Mouse (Mus musculus) naive thymus-derived CD4-positive, alpha-beta T cell, adult 2 months (primary cell): Measurements from ENCODE around the gene Esyt1.

Source experiments
- DNase-seq: peaks from one replicate; pipeline ENCODE4 v3.0.0-alpha.2; 2011; ENCODE audit warnings: low read depth

Esyt1 gene

DNA sequence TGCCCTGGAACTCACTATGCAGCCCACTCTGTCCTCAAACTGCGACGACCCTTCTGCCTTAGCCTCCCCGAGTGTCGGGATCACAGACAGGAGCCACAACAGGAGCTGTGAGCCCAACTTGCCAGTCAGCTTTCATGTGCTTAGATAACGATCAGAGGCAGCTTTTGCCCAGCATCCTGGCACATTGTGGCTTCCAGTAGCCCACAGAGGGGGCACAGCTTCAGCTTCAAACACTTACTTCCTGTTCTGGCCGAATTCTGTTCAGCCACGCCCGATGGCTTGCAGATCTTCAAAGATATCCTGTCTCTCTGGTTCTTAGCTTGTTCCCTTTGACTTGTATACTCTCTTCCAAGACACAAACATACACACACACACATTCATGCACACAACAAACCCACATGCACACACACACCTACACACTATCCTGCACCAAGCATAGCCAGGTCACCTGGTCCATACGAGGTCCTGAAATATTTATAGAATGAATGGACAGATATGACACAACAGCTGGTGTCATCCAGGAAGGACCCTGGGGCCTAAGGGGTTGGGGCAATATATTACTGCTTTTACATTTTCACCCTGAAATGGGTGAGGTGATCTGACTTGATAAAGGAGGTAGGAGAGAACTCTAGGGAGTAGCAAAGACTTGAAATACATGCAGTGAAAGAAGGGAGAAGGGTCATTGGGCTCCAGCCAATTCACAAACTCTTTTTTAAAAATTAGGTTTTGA, 20.9 kb downstream of the Esyt1 start:
- peak; percentile 75 for DNase-seq

DNA sequence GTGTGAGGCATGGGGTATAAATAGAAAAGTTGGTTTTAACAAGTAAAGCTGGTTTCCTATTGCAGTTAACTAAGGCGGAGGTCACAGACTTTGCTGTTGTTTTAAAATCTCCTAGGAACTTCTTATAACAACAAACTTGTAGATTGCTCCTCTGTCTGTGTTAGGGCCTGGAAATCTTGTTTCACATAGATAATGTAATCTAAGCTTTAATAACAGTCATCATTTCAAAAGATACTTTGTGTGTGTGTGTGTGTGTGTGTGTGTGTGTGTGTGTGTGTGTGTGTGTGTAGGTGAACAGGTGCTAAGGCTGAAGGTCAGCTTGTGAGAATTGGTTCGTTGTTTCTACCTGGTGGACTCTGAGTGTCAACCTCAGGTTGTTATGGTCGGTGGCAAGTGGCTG, 21.7 kb downstream of the Esyt1 start:
- DNase-seq = peak; percentile 40

DNA sequence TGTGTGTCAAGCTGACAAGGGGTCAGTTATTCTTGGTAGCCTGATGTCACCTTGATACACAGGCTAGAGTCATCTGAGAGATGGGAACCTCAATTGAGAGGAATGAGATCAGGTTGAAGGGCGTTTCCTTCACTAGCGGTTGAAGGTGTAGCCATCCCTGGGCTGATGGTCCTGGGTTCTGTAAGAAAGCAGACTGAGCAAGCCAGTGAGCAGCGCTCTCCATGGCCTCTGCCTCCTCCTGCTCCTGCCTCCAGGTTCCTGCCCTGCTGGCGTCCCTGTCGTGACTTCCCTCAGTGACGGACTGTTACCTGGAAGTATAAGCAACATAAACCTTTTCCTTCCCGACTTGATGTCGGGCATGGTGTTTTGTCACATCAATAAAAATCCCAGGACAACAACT, 22.1 kb downstream of the Esyt1 start:
- DNase-seq = no peak

DNA sequence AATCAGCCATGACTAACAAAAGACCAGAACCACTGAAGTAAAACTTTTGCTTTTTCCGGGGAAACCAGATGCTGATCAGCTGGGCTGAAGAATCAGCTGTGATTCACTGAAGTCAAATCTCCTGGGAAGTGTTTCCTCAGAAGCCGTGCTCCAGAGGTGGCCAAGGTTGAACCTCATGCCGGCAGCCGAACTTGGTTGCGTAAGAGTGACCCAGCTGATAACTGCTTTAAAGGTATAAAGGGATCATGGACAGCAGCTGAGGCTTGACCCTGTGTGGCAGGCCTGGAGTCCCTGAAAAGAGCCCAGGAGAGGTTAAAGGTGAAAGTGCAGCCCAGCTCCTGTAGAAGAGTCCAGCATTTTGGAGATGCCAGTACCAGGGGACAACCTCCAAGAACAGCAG, 23.3 kb downstream of the Esyt1 start:
- no peak for DNase-seq

DNA sequence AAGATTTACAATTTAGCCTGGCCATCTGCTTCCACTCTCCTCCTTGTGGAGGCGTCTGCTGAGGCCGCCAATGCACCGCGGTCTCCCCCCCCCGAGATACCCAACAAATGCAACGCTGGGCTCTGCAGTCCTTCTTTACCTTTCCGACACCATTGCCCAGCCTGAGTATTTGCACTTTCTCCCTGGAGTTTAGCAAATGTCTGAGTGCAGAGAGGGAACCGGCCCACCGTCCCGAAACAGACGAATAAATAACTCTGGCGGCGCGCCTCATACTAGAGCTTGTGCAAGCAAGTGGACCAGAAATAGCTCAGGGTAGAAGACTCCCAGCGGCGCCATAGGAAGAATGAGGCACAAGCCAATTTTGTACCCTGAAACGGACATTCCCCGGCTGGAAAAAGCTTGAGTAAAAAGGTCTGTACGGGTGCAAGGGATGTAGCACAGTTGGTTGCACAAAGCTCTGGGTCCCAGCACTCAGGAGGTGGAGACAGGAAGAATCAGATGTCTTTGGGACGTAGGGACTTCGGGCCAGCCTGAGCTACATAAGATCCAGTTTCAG, 26.5 kb downstream of the Esyt1 start:
- peak; percentile 67 for DNase-seq

DNA sequence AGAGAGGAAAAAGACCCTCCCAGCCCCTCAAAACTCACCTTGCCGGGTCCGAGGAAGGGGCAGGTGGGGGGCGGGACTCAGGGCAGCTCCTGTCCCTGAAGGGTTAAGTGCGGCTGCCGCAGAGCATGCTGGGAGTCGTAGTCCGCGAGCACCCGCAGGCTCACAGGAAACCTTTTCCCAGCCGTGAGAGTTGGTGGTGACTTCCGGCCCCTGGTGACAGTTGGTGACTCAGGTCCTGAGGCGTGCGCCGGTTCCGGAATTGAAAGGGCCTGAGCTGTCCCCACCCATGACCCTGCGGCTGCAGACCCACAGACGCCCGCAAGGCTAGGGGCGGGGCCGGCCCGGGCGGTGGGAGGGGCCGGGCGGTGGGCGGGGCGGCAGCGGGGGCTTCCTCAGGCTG, 27.1 kb downstream of the Esyt1 start, which contains the start of gene Myl6b:
TSS of gene Myl6b (minus strand) at position 96 of the 400 bp plus-strand sequence.
- DNase-seq = peak; percentile 95

DNA sequence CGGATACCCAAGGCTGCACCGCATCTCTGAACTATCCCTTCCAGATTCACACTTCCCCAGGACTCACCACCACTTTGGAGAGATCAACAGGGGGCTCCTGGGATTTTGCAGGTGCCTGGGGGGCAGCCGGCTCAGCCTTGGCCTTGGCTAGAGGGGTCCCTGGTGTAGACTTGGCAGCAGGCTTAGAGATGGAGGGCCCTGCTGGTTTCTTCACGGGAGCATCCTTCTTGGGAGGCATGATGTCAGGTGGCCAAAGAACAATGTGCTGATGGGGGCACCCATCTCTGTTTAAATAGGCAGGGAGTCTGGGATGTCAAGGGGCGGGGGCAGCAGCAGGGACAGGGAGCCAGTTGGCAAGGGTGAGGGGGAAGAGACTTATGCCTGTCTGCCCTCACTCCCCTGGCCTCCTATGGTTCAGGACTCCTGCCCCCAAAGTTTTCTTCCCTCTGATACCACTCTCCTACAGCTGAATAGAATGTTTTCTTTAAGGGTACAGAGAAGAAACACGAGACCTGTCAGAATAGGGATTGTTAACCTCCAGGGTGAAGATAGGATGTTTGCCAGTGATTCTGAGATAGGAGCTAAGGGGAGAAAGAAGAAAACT, 28.4 kb downstream of the Esyt1 start:
- DNase-seq = no peak

DNA sequence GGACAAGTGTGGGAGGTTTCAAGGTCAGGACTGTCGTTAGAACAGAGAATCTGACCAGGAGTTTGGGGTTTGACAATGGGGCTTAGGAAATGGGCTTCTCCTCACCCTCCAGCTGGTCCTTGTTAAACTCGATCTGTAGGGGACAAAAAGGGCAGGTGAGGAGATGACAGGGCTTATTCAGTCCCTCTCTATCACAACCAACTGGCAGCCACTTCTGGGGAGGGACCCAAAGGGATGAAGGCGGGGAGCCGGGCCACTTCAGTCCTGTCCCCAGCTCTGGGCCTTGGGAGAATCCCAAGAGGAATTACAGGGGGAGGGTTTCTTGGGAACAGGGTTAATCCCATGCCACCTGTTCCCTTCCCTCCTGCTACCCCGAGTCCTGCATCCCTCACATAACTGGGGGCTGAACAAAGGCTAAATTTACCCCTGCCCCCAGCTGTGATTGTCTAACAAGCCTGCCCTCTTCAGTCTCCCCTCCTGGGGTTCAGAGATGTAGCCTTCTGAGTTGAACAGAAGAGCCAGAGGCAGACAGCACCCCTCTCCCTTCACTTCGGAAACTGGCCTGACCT, 29.1 kb downstream of the Esyt1 start:
- no peak for DNase-seq

DNA sequence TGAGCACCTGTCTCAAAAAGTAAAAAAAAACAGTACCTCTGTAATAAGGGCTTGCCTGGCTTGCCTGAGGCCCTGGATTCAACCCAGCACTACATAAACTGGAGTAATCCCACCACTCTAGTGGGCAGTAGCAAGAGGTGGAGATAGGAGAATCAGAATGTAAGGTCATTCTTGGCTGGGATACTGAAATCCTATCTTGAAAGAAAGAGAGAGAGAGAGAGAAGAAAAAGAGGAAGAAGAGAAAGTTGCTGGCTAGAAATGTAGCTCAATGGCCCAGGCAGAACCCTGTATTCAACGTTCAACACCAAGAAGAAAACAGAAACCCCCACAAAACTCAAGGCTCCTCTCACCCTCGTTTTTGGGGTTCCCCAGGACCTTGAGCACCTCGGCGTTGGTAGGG, 29.8 kb downstream of the Esyt1 start:
- DNase-seq = no peak

DNA sequence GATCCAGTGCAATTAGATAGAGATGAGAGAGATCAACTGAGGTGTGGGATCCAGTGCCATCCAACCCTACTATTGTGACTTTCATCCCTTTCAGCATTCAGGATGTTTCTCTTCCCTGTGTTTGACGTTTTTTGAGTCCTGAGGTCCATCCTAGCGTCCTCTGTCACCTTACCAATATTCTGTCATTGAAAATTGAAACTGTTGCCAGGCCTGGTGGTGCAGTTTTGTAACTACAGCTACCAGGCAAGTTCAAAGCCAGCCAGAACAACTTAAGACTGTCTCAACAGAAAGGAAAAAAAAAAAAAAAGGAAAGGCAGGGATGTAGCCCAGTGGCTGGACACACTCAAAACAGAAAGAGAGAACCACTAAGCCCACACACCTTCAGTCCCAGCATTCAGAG, 30.4 kb downstream of the Esyt1 start:
- peak; percentile 62 for DNase-seq

DNA sequence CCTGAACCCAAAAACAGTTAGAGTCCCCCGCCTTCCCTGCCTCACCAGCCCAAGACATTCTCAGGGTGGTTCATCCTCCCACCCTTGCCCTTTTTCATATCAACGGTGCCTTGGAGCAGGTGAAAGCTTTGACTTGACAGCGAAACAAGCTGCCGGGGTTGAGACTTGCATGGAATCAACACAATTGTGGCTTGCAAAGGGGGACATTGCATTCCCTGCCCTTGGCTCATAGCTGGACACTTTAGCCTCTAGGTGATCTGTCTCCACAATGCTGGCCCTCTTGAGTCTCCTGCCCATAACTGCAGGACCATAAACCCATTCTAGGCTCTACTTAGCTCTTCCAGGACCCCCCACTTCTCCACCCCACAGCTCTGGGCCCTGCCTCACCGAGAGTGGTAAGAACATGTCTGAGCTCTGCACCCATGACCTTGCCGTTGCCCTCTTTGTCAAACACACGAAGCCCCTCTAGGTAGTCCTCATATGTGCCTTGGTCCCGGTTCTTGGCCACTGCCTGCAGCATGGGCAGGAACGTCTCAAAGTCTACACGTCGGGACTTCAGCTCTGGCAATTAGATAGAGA, 30.9 kb downstream of the Esyt1 start:
- peak; percentile 44 for DNase-seq

DNA sequence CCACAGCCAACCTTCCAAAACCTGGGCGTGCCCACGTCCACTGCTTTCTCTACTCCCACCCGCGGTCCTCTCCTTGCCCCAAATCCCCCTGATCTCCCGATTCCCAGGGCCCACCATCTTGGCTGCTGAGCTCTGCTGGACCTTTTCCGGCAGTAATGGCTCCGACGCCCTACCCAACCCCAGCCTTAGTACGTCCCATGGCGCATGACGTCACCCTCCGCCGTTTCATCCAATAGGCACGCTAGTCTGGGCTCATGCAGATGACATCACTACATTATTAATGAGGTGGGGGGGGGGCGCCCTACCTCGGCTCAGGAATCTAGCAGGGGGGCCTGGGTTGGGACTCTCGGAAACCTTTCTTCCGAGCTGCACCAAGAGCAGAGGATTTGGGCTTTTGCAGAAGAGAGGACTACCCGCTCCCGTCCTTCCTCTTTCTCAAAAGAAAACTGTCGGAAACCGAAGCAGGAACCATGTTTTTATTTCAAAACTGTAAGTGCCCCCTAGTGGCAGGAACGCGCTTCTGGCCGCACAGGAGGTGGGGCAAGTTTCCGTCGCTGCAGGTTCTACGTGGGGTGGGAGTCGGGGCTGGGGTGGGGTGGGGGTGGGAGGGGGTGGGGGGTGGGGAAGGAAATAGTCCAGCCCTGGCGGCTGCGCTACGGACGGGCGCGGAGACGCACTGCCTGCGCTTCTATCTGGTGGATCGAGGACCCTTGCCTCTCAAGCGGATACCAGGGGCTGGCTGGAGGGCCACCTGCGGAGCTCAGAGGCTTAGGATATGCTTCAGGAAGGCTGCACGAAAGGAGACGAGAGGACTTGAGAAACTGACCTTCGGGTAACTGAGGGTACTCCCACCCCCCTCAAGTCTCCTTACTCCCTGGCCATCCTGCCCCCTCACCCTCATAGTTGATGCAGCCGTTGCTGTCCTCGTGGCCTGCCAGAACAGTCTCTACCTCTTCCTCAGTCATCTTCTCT, 31.7 kb downstream of the Esyt1 start, which contains the start of gene Myl6:
TSS of gene Myl6 (minus strand) at position 451 of the 972 bp plus-strand sequence.
- DNase-seq = peak; percentile 98

DNA sequence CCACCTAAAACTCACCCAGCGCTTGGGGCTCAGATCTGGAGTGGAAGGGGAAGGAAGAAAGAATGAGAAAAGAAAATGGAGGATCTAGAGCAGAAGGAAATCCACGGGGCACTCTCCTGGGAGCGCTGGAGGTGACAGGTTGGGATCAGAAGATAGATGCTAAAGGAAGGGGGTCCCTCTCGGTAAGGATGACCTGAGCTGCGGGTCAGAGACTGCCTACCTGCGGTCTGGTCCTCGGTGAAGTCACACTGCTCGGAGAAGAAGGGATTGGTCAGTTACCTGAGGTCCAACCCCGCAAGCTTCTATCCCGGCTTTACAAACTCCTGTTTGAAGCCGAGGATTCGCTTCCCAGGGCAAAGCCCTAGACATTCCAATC, 32.4 kb downstream of the Esyt1 start:
- no peak for DNase-seq

DNA sequence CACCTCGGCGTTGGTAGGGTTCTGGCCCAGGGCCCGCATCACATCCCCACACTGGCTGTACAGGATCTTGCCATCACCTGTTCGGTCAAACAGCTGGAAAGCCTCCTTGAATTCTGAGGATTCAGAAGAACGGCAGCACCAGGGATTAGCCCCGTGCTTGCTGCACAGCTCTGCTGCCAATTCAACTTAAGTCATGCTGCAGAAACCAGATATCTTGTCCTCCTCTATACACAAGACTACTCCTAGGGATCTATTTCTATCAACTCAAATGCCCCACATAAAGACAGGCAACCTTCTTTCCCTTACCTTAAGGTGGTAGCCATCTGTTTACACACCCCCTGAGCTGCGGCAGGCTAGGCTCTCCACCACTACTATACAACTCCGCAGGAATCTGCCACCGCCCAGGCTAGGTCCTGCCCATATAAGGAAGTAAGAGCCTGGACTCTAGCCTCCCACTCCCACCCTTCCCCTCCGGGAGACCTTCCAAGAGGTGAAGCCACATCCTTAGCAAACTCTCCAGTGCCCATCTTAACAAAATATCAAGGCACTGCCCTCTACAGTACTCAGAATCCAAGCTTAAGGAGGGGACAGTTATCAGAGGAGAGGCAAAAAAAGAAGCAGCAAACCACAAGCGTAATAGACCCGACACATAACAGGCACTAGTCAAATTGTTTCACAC, 32.9 kb downstream of the Esyt1 start:
- peak; percentile 56 for DNase-seq

DNA sequence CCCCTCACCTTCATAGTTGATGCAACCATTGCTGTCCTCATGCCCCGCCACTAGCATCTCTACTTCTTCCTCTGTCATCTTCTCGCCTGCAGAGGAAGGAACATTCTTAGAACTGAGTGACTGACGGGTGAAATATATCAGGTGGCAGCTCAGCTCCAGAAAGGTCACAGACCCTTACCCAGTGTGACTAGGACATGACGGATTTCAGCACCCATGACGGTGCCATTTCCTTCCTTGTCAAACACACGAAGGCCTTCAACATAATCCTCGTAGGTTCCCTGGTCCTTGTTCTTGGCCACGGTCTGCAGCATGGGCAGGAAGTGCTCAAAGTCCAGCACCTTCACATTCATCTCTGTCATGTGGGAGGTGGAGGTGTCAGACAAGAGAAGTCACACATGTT, 33.6 kb downstream of the Esyt1 start:
- DNase-seq = peak; percentile 49

DNA sequence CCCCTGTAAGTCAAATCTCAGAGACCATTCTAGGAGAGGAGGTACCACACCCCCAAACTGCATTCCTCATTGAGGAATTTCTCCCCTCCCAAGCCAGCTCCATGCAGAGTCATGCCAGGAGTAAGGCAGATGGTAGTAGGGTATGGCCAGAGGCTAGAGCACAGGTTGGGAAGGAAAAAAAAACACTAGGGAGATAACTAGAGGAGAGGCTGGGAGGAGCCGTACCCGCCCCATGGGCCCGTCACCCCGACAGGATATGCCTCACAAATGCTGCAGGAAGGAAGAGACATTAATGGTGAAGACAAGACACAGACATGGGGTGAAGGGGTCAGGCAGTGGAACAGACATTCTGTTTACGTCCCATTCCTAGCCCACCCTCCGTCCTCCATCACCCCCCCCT, 34.2 kb downstream of the Esyt1 start:
- DNase-seq = peak; percentile 51

DNA sequence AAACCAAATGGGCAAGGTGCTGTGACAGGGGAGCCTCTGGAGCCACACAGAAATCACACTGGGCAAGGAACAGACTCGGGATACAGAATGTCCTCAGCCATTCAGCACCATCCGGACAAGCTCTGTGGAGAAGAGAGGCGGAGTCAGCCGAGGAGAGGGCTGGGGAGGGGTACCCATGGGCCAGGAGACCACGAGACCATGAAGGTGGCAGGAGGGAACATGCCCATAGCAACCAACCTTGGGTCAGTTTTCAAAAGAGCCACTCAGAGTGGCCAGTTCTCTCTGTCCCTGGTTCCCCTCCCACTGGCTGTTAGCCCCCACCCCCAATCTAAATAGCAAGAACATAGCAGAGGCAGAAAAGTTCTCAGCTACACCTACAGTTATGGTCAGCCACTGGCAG, 34.8 kb downstream of the Esyt1 start:
- no peak for DNase-seq

DNA sequence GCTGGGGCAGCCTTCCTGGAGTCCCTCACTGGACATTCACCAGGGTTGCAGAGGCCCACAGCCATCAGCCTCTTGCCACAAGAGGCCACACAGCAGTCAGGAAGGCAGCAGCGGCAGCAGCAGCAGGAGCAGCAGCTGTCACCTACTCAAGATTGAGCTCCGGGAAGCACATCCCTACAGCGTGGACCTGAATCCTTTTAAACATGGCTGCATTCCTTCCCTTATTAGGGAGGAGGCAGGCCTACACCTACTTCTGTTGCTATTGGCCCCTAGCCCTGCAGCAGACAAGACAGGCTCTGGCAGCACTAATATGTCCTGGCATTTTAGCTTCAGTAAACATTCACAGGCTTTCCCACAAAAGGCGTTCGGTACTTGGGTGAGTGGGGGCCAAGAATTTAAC, 35.4 kb downstream of the Esyt1 start:
- no peak for DNase-seq

DNA sequence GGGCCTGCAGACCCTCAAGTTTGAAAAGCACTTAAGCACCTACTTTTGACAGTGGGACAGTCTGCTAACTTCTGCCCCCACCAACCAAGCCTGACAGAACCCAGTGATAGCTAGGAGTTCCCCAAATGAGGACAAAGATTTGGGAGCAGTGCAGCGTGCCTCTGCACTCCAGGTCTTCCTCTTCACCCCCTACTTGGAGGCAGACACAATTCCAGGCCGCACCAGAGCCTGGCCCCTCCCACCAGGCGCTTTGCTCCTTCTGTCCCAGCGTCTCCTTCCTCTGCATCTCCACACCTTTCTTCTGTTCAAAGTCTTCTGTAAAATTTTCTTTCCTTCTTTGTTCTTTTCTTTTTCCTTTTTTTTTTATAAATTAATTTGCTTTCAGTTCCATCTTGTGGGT, 35.9 kb downstream of the Esyt1 start:
- DNase-seq = no peak

DNA sequence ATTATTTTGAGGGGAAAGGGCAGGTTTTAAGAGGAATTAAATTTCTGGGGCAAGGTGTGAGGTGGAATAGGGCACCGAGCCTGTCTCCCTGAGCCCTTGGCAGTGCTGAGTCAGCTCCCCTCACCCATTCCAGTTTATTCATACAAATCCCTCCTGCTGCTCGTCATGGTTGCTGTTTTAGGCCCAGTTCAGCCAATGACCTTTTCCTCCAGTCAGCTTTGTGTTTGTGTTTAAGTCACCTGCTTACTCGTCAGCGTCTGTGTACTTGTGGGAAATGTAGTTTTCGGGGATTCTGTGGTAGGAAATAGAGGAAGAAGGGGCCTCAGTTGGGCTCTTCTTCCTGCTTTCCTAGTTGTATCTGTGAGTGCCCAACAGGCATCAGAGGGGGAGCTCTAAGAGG, 36.3 kb downstream of the Esyt1 start:
- DNase-seq = no peak

DNA sequence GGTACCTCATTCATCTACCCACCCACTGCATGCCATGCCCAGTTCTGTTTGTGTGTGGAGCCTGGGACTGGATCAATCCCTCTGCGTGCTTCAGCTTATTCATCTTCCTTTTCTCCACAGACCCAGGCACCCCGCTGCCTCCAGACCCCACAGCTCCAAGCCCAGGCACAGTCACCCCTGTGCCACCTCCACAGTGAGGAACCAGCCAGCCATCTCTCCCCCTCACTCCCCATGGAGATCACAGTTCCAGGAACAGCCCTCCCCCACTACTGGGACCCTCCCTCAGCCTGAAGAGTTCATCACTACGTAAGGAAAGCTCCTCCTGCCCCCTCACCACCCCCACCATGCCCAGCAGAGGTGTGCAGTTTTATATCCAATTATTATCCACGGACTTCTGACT, 36.9 kb downstream of the Esyt1 start:
- DNase-seq = no peak
